Mouse (Mus musculus): ENCODE measurements around the gene Jdp2. TPM values are rescaled to one million over a fixed set of nuclear protein-coding genes. Genes with fewer than 3 reads are reported as not detected.

Jdp2 gene
- polyA plus RNA-seq, 1 experiment from 2014 or later: 0.12 TPM

GRCm38 (mm10) chr12:85621027-85621426 lies 22.2 kb downstream of the Jdp2 start:
- Histone ChIP-seq H3K27ac (ENCODE audit: low read length) (no peak overlapping the region), H3K9me3 (replicated peaks; ENCODE audit: control insufficient read depth, low read length) (no peaks in the 10 kb centered on the region), H3K9ac (ENCODE audit: low read depth, low read length) (no peak overlapping the region), H3K4me3 (ENCODE audit: low read depth, low read length) (no peak overlapping the region), H3K27me3 (ENCODE audit: control insufficient read depth, insufficient read depth, low read depth, low read length) (no peaks in the 10 kb centered on the region), H3K4me1 (ENCODE audit: control insufficient read depth, low read depth, low read length) (peaks cover 4% of the 10 kb centered on the region; the same call in 1 of the 2 replicates), H3K4me2 (ENCODE audit: low read depth, low read length) (no peak overlapping the region), H3K36me3 (ENCODE audit: control insufficient read depth, insufficient read depth) (no peaks in the 10 kb centered on the region)
- no peak for ATAC-seq (ENCODE audit: low read depth)
- WGBS (ENCODE audit: insufficient replicate concordance): 66% methylated on average over 6 of the region's 6 CpGs

DNA sequence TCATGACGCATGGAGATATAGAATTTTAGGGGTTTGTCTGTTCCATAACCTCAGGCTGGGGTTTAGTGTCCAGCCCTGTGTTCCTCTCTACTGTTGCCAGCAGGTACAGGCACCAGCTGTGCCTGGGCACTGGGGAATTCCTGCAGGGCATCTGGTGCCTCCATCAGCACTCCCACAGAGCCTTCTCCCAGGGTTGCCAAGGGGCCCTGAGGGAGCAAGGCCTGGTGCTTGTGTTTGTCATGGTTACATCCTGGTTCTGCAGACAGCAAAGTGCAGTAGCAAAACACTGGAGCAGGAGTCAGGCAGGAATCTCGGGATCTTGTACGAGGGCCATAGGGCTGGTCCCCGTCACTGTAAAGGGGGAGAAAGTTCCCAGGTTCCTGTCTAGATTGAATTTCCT lies 22.8 kb downstream of the Jdp2 start:
- H3K27me3 ChIP-seq (ENCODE audit: control insufficient read depth, insufficient read depth, low read depth, low read length): no peaks in the 10 kb centered on the region
- H3K9me3 ChIP-seq (replicated peaks; ENCODE audit: control insufficient read depth, low read length): no peaks in the 10 kb centered on the region
- no peak overlapping the region for H3K27ac ChIP-seq (ENCODE audit: low read length)
- no peak overlapping the region for H3K9ac ChIP-seq (ENCODE audit: low read depth, low read length)
- no peak overlapping the region for H3K4me2 ChIP-seq (ENCODE audit: low read depth, low read length)
- H3K4me1 ChIP-seq (ENCODE audit: control insufficient read depth, low read depth, low read length): peaks cover 4% of the 10 kb centered on the region; the same call in 1 of the 2 replicates
- whole genome bisulfite sequencing (ENCODE audit: insufficient replicate concordance): 76% methylated on average over 4 of the region's 4 CpGs
- no peak overlapping the region for H3K4me3 ChIP-seq (ENCODE audit: low read depth, low read length)
- no peaks in the 10 kb centered on the region for H3K36me3 ChIP-seq (ENCODE audit: control insufficient read depth, insufficient read depth)
- no peak for ATAC-seq (ENCODE audit: low read depth)

- peak overlapping the region; percentile 52 for H3K27ac ChIP-seq (ENCODE audit: low read length)
- no peaks in the 10 kb centered on the region for H3K27me3 ChIP-seq (ENCODE audit: control insufficient read depth, insufficient read depth, low read depth, low read length)
- H3K4me2 ChIP-seq (ENCODE audit: low read depth, low read length): no peak overlapping the region
- H3K36me3 ChIP-seq (ENCODE audit: control insufficient read depth, insufficient read depth): no peaks in the 10 kb centered on the region
- no peak overlapping the region for H3K4me3 ChIP-seq (ENCODE audit: low read depth, low read length)
- no peak overlapping the region for H3K9ac ChIP-seq (ENCODE audit: low read depth, low read length)
- peaks cover 4% of the 10 kb centered on the region; the same call in 1 of the 2 replicates for H3K4me1 ChIP-seq (ENCODE audit: control insufficient read depth, low read depth, low read length)
- 42% methylated on average over 3 of the region's 3 CpGs for WGBS (ENCODE audit: insufficient replicate concordance)
- no peaks in the 10 kb centered on the region for H3K9me3 ChIP-seq (replicated peaks; ENCODE audit: control insufficient read depth, low read length)
- ATAC-seq (ENCODE audit: low read depth): peak; percentile 84
Measured at GRCm38 (mm10) chr12:85623711-85624110, 24.9 kb downstream of the Jdp2 start.

DNA sequence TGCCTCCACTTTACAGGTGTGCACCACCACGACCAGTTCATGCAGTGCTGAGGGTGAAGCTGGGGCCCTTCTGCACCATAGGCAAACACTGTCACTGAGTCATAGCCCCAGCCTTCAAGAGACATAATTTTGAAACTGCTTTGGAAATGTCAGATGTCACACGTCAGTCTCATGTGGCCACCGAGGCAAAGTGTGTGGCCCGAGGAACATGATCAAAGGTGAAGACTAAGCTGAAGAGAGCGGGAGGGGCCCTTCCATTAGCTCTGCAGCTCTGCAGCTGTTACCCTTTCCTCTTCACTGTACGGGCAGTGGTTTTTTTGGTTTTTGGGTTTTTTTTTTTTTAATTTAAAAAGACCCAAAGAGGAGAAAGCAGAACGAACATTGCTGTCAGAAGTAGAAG lies 25.8 kb downstream of the Jdp2 start:
- Histone ChIP-seq H3K27me3 (ENCODE audit: control insufficient read depth, insufficient read depth, low read depth, low read length) (no peaks in the 10 kb centered on the region), H3K36me3 (ENCODE audit: control insufficient read depth, insufficient read depth) (no peaks in the 10 kb centered on the region), H3K4me2 (ENCODE audit: low read depth, low read length) (no peak overlapping the region), H3K4me1 (ENCODE audit: control insufficient read depth, low read depth, low read length) (peaks cover 4% of the 10 kb centered on the region; the same call in 1 of the 2 replicates), H3K4me3 (ENCODE audit: low read depth, low read length) (no peak overlapping the region), H3K9me3 (replicated peaks; ENCODE audit: control insufficient read depth, low read length) (no peaks in the 10 kb centered on the region), H3K9ac (ENCODE audit: low read depth, low read length) (no peak overlapping the region), H3K27ac (ENCODE audit: low read length) (no peak overlapping the region)
- WGBS (ENCODE audit: insufficient replicate concordance): 41% methylated on average over 7 of the region's 7 CpGs
- no peak for ATAC-seq (ENCODE audit: low read depth)

DNA sequence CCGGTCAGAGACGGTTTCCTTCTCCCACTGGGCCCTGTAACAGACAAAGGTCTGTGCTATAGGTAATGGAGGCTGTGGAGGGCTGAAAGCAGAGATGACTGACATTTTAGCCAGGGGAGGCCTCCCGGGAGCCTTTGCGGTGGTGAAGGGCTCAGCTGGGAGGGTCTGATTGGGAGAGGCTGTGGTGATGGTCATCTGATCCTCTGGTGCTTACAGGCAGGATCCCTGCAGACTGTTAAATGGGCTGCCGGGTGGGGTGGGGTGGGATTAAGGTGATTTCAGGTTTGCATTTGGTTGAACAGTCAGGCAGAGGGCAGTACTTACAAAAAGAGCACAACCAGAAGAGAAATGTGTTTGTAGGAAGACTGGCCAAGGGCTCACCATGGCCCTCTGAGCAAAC lies 27.0 kb downstream of the Jdp2 start:
- 49% methylated on average over 5 of the region's 5 CpGs for WGBS (ENCODE audit: insufficient replicate concordance)
- Histone ChIP-seq H3K9me3 (replicated peaks; ENCODE audit: control insufficient read depth, low read length) (no peaks in the 10 kb centered on the region), H3K36me3 (ENCODE audit: control insufficient read depth, insufficient read depth) (no peaks in the 10 kb centered on the region), H3K27me3 (ENCODE audit: control insufficient read depth, insufficient read depth, low read depth, low read length) (no peaks in the 10 kb centered on the region), H3K27ac (ENCODE audit: low read length) (no peak overlapping the region), H3K4me1 (ENCODE audit: control insufficient read depth, low read depth, low read length) (peaks cover 4% of the 10 kb centered on the region; the same call in 1 of the 2 replicates), H3K9ac (ENCODE audit: low read depth, low read length) (no peak overlapping the region), H3K4me2 (ENCODE audit: low read depth, low read length) (no peak overlapping the region), H3K4me3 (ENCODE audit: low read depth, low read length) (no peak overlapping the region)
- ATAC-seq (ENCODE audit: low read depth): no peak

DNA sequence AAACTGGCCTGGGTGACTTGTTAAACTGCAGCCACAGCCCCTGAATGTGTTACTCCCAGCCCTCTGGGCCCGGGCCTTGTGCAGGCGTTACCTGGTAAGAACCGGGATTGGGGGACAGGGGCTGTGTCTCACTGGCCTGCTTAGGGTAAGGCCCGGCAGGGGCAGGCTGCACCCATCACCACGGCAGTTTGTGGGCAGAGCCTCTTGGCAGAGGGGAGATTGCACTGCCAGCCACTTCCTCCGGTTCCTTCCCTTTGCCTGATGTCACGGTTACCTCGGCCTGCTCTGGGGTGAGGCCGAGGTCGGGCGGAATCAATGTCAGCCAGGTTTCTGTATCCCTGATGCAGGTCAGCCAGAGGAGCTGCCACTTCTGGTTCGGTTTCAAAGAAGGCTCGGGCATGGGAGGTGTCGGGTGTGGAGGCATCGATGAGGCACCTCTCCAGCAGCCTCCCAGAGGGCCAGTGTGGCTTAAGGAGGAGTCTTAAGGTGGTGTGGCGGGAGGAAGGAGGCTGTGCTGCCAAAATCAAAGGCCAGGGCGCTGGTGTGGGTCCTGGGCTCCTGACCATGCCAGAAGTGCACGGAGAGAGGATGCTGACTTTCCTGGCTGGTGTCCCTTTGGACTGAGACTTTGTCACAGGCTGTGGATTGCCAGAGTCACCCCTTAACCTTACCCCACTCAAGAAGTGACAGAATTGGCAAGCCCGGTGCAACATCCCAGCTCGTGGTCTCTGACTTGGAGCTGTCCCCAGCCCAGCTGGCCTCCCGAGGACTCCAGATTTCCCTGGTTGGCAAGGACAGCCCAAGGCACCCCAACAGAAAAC lies 31.0 kb downstream of the Jdp2 start:
- no peak for ATAC-seq (ENCODE audit: low read depth)

GRCm38 (mm10) chr12:85631196-85631595 lies 32.4 kb downstream of the Jdp2 start:
- H3K4me2 ChIP-seq (ENCODE audit: low read depth, low read length): no peak overlapping the region
- WGBS (ENCODE audit: insufficient replicate concordance): 46% methylated on average over 4 of the region's 4 CpGs
- ATAC-seq (ENCODE audit: low read depth): no peak

More for the DNA sequence above, 31.0 kb downstream of the Jdp2 start:
- H3K9me3 ChIP-seq (replicated peaks; ENCODE audit: control insufficient read depth, low read length): no peaks in the 10 kb centered on the region
- no peaks in the 10 kb centered on the region for H3K4me1 ChIP-seq (ENCODE audit: control insufficient read depth, low read depth, low read length)
- 37% methylated on average over 21 of the region's 21 CpGs for WGBS (ENCODE audit: insufficient replicate concordance)
- H3K36me3 ChIP-seq (ENCODE audit: control insufficient read depth, insufficient read depth): no peaks in the 10 kb centered on the region
- no peak overlapping the region for H3K9ac ChIP-seq (ENCODE audit: low read depth, low read length)
- H3K27ac ChIP-seq (ENCODE audit: low read length): no peak overlapping the region
- no peaks in the 10 kb centered on the region for H3K27me3 ChIP-seq (ENCODE audit: control insufficient read depth, insufficient read depth, low read depth, low read length)
- H3K4me2 ChIP-seq (ENCODE audit: low read depth, low read length): peak overlapping the region; percentile 28; the same call in 1 of the 2 replicates
- H3K4me3 ChIP-seq (ENCODE audit: low read depth, low read length): no peak overlapping the region

DNA sequence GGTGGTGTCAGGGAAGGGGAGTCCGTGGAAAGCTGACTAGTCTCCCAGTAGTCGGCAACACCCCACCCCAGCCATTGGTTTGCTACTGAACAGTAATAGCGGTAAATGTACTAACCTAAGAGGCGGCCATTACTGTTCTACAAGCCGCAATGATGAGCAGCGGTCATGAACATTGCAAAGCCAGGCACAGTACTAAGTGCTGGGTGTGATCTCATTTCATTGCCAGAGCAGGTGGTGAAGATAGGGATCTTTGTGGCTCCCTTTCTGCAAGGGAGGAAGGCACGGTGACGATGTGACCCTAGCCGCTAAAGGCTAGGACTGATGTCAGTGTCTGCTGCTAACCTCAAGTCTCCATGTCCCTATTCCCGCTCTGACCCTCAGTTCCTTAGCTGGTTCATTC lies 33.5 kb downstream of the Jdp2 start:
- Histone ChIP-seq H3K4me1 (ENCODE audit: control insufficient read depth, low read depth, low read length) (no peaks in the 10 kb centered on the region), H3K36me3 (ENCODE audit: control insufficient read depth, insufficient read depth) (no peaks in the 10 kb centered on the region), H3K4me3 (ENCODE audit: low read depth, low read length) (no peak overlapping the region), H3K27me3 (ENCODE audit: control insufficient read depth, insufficient read depth, low read depth, low read length) (no peaks in the 10 kb centered on the region), H3K4me2 (ENCODE audit: low read depth, low read length) (no peak overlapping the region), H3K9me3 (replicated peaks; ENCODE audit: control insufficient read depth, low read length) (no peaks in the 10 kb centered on the region), H3K9ac (ENCODE audit: low read depth, low read length) (no peak overlapping the region), H3K27ac (ENCODE audit: low read length) (no peak overlapping the region)
- ATAC-seq (ENCODE audit: low read depth): no peak
- 72% methylated on average over 10 of the region's 10 CpGs for WGBS (ENCODE audit: insufficient replicate concordance)

More at GRCm38 (mm10) chr12:85631196-85631595, 32.4 kb downstream of the Jdp2 start:
- H3K27me3 ChIP-seq (ENCODE audit: control insufficient read depth, insufficient read depth, low read depth, low read length): no peaks in the 10 kb centered on the region
- H3K9me3 ChIP-seq (replicated peaks; ENCODE audit: control insufficient read depth, low read length): no peaks in the 10 kb centered on the region
- H3K4me3 ChIP-seq (ENCODE audit: low read depth, low read length): no peak overlapping the region
- H3K9ac ChIP-seq (ENCODE audit: low read depth, low read length): no peak overlapping the region
- no peaks in the 10 kb centered on the region for H3K36me3 ChIP-seq (ENCODE audit: control insufficient read depth, insufficient read depth)
- no peak overlapping the region for H3K27ac ChIP-seq (ENCODE audit: low read length)
- no peaks in the 10 kb centered on the region for H3K4me1 ChIP-seq (ENCODE audit: control insufficient read depth, low read depth, low read length)

GRCm38 (mm10) chr12:85637932-85638331 lies 39.1 kb downstream of the Jdp2 start:
- Histone ChIP-seq H3K9ac (ENCODE audit: low read depth, low read length) (no peak overlapping the region), H3K9me3 (replicated peaks; ENCODE audit: control insufficient read depth, low read length) (no peaks in the 10 kb centered on the region), H3K4me2 (ENCODE audit: low read depth, low read length) (no peak overlapping the region), H3K36me3 (ENCODE audit: control insufficient read depth, insufficient read depth) (no peaks in the 10 kb centered on the region), H3K4me3 (ENCODE audit: low read depth, low read length) (no peak overlapping the region), H3K4me1 (ENCODE audit: control insufficient read depth, low read depth, low read length) (no peaks in the 10 kb centered on the region), H3K27ac (ENCODE audit: low read length) (no peak overlapping the region), H3K27me3 (ENCODE audit: control insufficient read depth, insufficient read depth, low read depth, low read length) (no peaks in the 10 kb centered on the region)
- ATAC-seq (ENCODE audit: low read depth): no peak
- 43% methylated on average over 9 of the region's 9 CpGs for WGBS (ENCODE audit: insufficient replicate concordance)
